Mouse (Mus musculus): ENCODE measurements around the gene Psmd12.

DNA sequence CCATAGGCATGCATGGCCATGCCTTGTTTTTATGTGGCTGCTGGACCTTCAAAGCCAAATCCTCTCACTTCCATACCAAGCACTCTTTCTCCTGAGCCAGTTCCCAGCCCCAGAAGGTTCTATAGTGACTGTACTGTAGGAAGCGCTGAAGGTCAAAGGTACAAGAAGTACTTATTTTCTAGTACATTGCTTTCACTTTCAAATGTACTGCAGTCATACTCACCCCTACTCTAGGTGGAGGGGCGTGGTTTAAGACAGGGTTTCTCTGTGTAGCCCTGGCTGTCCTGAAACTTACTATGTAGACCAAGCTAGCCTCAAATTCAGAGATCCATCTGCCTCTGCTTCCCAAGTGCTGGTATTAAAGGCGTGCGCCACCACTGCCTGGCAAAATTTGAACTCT is 59.7 kb downstream of the Psmd12 start:
- TF ChIP-seq CTCF (IDR thresholded peaks at IDR 0.05; ENCODE audit: borderline replicate concordance, extremely low read depth, insufficient read depth, insufficient read length) (no peak), POLR2A (IDR thresholded peaks at IDR 0.05; ENCODE audit: borderline replicate concordance, extremely low read depth, insufficient read depth, insufficient read length, poor library complexity, severe bottlenecking) (no peak)

Data from brain, embryonic 14.5 days (tissue).